Mouse (Mus musculus) C2C12 (cell line): ENCODE data around the gene Ism2.

ENCODE experiments used
- CEBPB ChIP-seq: IDR thresholded peaks from one replicate; pipeline ENCODE4 v1.6.1; 2011; ENCODE audit warnings: low read depth, mild to moderate bottlenecking, control low read depth, moderate library complexity
- CTCF ChIP-seq: IDR thresholded peaks from one replicate; pipeline ENCODE4 v1.5.1; 2011; ENCODE audit not compliant: control insufficient read depth, insufficient read depth, insufficient read length
- FOSL1 ChIP-seq: IDR thresholded peaks from one replicate; pipeline ENCODE4 v1.8.0; 2011; ENCODE audit warnings: mild to moderate bottlenecking, low read length; ENCODE audit not compliant: poor library complexity, insufficient read depth, severe bottlenecking
- MAX ChIP-seq: IDR thresholded peaks from one replicate; pipeline ENCODE4 v1.6.1; 2011; ENCODE audit warnings: mild to moderate bottlenecking, control low read depth
- MYOD1 ChIP-seq: IDR thresholded peaks from one replicate; pipeline ENCODE4 v1.6.1; 2011; ENCODE audit warnings: low read depth; ENCODE audit not compliant: control insufficient read depth, insufficient read length
- MYOG ChIP-seq: IDR thresholded peaks from one replicate; pipeline ENCODE4 v1.6.1; 2011; ENCODE audit not compliant: control insufficient read depth, insufficient read length; ENCODE audit errors: extremely low read depth
- USF1 ChIP-seq: IDR thresholded peaks from one replicate; pipeline ENCODE4 v1.6.1; 2011; ENCODE audit warnings: low read depth, mild to moderate bottlenecking, control low read depth, moderate library complexity

DNA sequence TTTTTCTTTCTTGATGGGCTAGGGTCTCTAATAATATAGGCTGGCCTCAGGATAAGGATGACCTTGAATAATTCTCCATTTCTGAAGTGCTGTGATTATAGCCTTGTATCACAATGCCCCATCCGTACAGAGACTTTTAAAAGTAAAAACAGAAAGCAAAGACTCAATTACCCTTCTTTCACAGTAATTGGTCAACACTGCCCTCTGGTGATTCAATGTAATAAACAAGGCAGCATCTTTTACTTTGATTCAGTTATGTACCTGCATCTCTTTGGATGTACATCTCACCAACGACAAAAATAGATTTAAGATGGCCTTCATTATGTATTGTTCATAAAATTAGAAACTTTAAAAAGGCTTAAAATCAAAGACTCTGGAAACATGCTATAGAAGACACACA lies 35.4 kb upstream of the Ism2 start:
- no peak for TF ChIP-seq CTCF
- no peak for TF ChIP-seq USF1
- no peak for TF ChIP-seq MYOD1
- no peak for TF ChIP-seq MAX
- TF ChIP-seq MYOG = no peak
- TF ChIP-seq CEBPB = no peak
- TF ChIP-seq FOSL1 = no peak
